Mouse (Mus musculus): Measurements from ENCODE around the gene Slc9a6.

DNA sequence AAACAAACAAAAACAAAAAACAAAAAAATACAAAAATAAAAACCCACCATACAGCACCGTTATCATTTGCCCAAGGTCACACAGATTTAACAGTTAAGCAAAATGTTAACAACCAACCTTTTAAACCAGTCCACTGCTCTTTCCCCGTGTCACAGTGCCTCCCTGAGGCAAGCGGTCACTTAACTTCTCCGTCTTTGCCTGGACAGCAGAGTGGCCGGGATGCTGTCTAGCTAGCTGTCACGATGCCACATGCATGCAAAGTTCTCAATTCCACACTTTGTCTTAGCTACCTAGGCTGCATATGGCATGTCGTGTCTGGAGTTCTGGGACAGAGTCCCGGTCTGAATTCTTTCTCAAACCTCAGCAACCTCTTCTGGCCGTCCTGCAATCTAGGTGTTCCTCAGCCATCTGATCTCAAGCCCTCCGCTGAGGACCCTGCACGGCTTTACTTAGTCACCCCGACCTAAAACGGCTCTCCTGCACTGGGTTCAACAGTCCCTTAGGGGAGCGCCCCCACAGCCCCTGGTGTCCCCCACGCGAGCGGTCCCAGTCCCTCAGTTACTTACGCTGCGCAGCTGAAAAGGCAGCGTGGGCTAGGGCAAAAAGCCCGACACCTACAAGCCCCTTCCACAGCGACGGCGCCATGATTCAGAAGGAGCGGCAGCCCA, 12.2 kb upstream of the Slc9a6 start:
- TF ChIP-seq CTCF (IDR thresholded peaks at IDR 0.05; ENCODE audit: control insufficient read depth, insufficient read depth, low read length) (no peak), POLR2A (IDR thresholded peaks at IDR 0.05; ENCODE audit: borderline replicate concordance, control insufficient read depth, low read depth, low read length) (no peak)

All from bone marrow, adult 2 months (tissue).